Mouse (Mus musculus) adrenal gland (tissue): ENCODE measurements at regions not wholly inside any gene's neighbourhood (a gene's known extent, or its start where the extent isn't known, plus 50 kb on each side); places are given as distances from the start of the nearest gene placed in this dataset.

Experiments
- intact Hi-C: fragments of 180-260 bp; cut with DNase I; formaldehyde crosslinking; loops from one replicate; pipeline ENCODE4 v1.15.1; 2025

- intact Hi-C loops: no loop called here
These were observed 232.7 kb downstream of the Mycn start for GRCm38 (mm10) chr12:12708954-12709523.

DNA sequence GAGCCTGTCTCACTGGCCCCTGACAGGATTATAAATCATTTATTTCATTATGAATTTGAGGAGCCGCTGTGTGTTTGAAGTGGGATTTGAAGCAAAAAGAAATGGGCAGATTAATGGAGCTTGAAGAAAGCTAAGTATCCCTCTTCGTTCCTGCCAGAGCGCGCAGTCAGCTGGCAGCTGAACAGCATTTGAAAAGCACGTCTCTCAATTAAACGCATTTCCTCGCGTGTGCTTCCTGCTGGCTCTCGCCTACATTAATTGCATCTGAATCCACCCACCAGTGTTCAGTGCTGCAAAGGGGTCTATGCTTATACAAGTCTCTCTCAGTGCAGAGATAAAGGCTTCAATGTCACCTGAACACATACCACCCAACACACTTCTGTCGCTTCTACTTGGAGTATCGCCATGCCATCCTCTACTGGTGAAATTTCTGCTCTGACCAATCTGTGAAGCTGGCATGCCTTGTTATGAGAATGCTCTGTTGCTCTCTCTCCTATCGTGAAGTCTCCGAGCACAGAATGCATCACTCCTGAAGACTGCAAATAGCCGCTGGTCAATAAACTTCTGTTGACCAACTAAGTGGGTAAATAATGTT is 235.3 kb downstream of the Mycn start:
- intact Hi-C loops: no loop called here

- intact Hi-C loops: no loop called here
These were observed 240.0 kb downstream of the Mycn start for GRCm38 (mm10) chr12:12701735-12702134.

GRCm38 (mm10) chr12:12701060-12701667 is 240.6 kb downstream of the Mycn start:
- intact Hi-C loops: no loop called here

GRCm38 (mm10) chr12:12693838-12694777 is 247.6 kb downstream of the Mycn start:
- intact Hi-C loops: no loop called here

GRCm38 (mm10) chr12:12687376-12687775 is 254.3 kb downstream of the Mycn start:
- intact Hi-C loops: no loop called here

- intact Hi-C loops: no loop called here
These were observed 256.5 kb downstream of the Mycn start for GRCm38 (mm10) chr12:12685217-12685522.

- intact Hi-C loops: no loop called here
These were observed 257.1 kb downstream of the Mycn start for GRCm38 (mm10) chr12:12684481-12685216.

GRCm38 (mm10) chr12:12683733-12684470 is 257.8 kb downstream of the Mycn start:
- intact Hi-C loops: no loop called here

DNA sequence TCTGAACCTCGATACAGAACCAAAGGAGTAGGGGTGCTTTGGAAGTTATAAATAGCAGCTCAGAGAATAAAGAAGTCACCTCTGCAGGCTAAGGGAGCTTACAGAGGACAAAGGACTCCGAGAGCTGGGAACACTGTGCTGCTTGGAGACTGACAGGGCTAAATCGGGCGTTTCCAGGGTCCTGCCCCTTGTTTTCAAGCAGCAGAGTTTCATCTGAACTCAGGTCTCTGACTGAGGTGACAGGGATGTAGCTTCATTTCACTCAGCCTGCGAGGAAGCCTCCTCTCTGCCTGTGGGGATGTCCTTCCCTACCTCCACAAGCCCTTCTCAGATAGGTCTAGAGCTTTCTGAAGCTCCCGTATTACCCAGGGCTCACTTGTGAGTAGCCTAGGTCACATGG is 260.6 kb downstream of the Mycn start:
- intact Hi-C loops: no loop called here

- intact Hi-C loops: no loop called here
These were observed 261.3 kb downstream of the Mycn start for GRCm38 (mm10) chr12:12680371-12680921.

- intact Hi-C loops: no loop called here
These were observed 265.0 kb downstream of the Mycn start for GRCm38 (mm10) chr12:12676676-12677075.

- intact Hi-C loops: no loop called here
These were observed 271.8 kb downstream of the Mycn start for GRCm38 (mm10) chr12:12669931-12670330.

- intact Hi-C loops: no loop called here
These were observed 272.8 kb downstream of the Mycn start for GRCm38 (mm10) chr12:12668919-12669318.

- intact Hi-C loops: no loop called here
These were observed 286.1 kb downstream of the Mycn start for GRCm38 (mm10) chr12:12655611-12656010.

GRCm38 (mm10) chr12:12655184-12655583 is 286.5 kb downstream of the Mycn start:
- intact Hi-C loops: no loop called here

DNA sequence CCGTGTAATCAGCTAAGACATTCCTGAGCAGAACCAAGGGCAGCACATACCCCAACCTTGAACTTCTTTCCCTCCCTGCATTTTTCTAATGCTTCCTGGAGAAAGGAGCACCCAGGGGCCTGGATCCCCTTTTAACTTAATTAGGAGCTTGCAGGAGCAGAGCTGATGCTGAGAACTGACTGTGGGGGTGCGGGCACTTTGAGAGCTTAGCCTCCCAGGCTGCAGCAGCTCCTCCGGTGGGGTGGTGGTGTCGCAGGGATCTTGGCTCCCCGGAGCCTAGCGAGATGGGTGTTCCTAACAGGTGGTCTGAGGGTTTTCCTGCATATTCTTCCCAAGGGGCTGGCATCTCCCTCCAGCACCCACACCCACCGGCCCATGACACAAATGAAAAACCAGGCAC is 289.4 kb downstream of the Mycn start:
- intact Hi-C loops: no loop called here

DNA sequence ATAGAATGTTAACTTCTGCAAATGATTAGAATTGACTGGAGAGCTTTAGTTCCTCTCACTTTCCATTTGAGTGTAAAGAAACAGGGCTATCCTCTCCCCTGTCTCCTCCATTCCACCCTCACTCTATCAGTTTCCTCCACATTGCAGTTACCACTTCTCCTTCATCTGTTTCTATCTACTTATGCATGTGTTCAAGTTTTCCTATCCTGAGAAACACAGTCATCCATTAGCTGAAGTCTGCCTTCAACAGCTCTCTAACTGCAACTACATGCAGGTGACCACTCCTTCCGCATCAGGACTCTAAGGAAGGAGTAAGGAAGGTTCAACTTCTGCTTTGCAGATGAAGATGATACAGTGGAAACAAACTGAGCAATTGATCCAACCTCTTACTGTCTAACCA is 291.4 kb downstream of the Mycn start:
- intact Hi-C loops: no loop called here

- intact Hi-C loops: no loop called here
These were observed 294.2 kb downstream of the Mycn start for GRCm38 (mm10) chr12:12647467-12647866.

GRCm38 (mm10) chr12:12645183-12645582 is 296.5 kb downstream of the Mycn start:
- intact Hi-C loops: no loop called here
